Mouse (Mus musculus) testis, postnatal 10 days (tissue): Measurements from ENCODE around the gene Gm49405.
"Not testable (repeated sequence)": the region's sequence is repeated elsewhere in the genome, so short reads cannot be mapped to it uniquely, and the experiment has no call there.

ENCODE experiments used
- DNase-seq: peaks from one replicate; pipeline ENCODE4 v3.0.0; 2021; ENCODE audit warnings: low spot score

Gene Gm49405

GRCm38 (mm10) chr19:4000119-4000900 lies at the start of gene Gm49405, which contains the start of gene Nudt8:
Gene Gm49405 (plus strand): TSS chr19:4000626.
Gene Nudt8 (plus strand): TSS chr19:4000580.
- peak; percentile 95 for DNase-seq

- no peak for DNase-seq
These were observed 49.0 kb upstream of the Gm49405 start for GRCm38 (mm10) chr19:3951461-3951860.

GRCm38 (mm10) chr19:3952099-3952498 lies 48.3 kb upstream of the Gm49405 start:
- DNase-seq = no peak

GRCm38 (mm10) chr19:3955033-3955432 lies 45.4 kb upstream of the Gm49405 start:
- DNase-seq = no peak

- no peak for DNase-seq
These were observed 44.6 kb upstream of the Gm49405 start for GRCm38 (mm10) chr19:3955804-3956203.

GRCm38 (mm10) chr19:3957296-3958036 lies 43.0 kb upstream of the Gm49405 start:
- DNase-seq = not testable (repeated sequence)

GRCm38 (mm10) chr19:3958470-3958869 lies 42.0 kb upstream of the Gm49405 start, which contains the start of gene Aldh3b3:
Gene Aldh3b3 (plus strand): TSS chr19:3958645.
- no peak for DNase-seq

- no peak for DNase-seq
These were observed 41.4 kb upstream of the Gm49405 start for GRCm38 (mm10) chr19:3959030-3959429.

- DNase-seq = no peak
These were observed 40.2 kb upstream of the Gm49405 start for GRCm38 (mm10) chr19:3960211-3960610.

GRCm38 (mm10) chr19:3961805-3962204 lies 38.6 kb upstream of the Gm49405 start:
- DNase-seq = not testable (repeated sequence)

- DNase-seq = peak; percentile 71
These were observed 38.0 kb upstream of the Gm49405 start for GRCm38 (mm10) chr19:3962469-3962868.

- DNase-seq = no peak
These were observed 36.4 kb upstream of the Gm49405 start for GRCm38 (mm10) chr19:3964030-3964429.

- no peak for DNase-seq
These were observed 33.9 kb upstream of the Gm49405 start for GRCm38 (mm10) chr19:3966330-3967075.

GRCm38 (mm10) chr19:3967258-3967657 lies 33.2 kb upstream of the Gm49405 start:
- no peak for DNase-seq

GRCm38 (mm10) chr19:3972229-3972628 lies 28.2 kb upstream of the Gm49405 start, which contains the start of gene Aldh3b2:
Gene Aldh3b2 (plus strand): TSS chr19:3972328.
- DNase-seq = peak; percentile 39

- DNase-seq = not testable (repeated sequence)
These were observed 25.8 kb upstream of the Gm49405 start for GRCm38 (mm10) chr19:3974608-3975007.

GRCm38 (mm10) chr19:3975866-3976265 lies 24.6 kb upstream of the Gm49405 start:
- no peak for DNase-seq

- peak; percentile 84 for DNase-seq
These were observed 20.1 kb upstream of the Gm49405 start for GRCm38 (mm10) chr19:3980309-3980708.

- DNase-seq = no peak
These were observed 19.5 kb upstream of the Gm49405 start for GRCm38 (mm10) chr19:3980917-3981316.

- no peak for DNase-seq
These were observed 16.8 kb upstream of the Gm49405 start for GRCm38 (mm10) chr19:3983527-3984200.

- no peak for DNase-seq
These were observed 15.2 kb upstream of the Gm49405 start for GRCm38 (mm10) chr19:3985261-3985681.

- peak; percentile 91 for DNase-seq
These were observed 14.1 kb upstream of the Gm49405 start, which contains the start of gene Acy3 for GRCm38 (mm10) chr19:3986334-3986733. Gene Acy3 (plus strand): TSS chr19:3986570.
